Mouse (Mus musculus): ENCODE measurements around the gene Atf3. TPM values are rescaled to one million over a fixed set of nuclear protein-coding genes. Genes with fewer than 3 reads are reported as not detected.

The Atf3 gene
- polyA plus RNA-seq, 1 experiment from 2014 or later = 2.9 TPM

- H3K4me3 ChIP-seq (ENCODE audit: low read depth, low read length) = no peak overlapping the region
- H3K4me1 ChIP-seq (ENCODE audit: control insufficient read depth, insufficient read depth, low read length) = no peaks in the 10 kb centered on the region
- no peak overlapping the region for H3K27ac ChIP-seq (ENCODE audit: low read length)
- H3K27me3 ChIP-seq (ENCODE audit: control insufficient read depth, insufficient read depth, low read length) = 0 out of 2 replicates have a peak, but pooled peaks cover 5% of the 10 kb centered on the region
- 59% methylated on average over 4 of the region's 4 CpGs for WGBS
- no peak overlapping the region for H3K4me2 ChIP-seq (replicated peaks; ENCODE audit: low read depth, low read length)
- no peak overlapping the region for H3K9ac ChIP-seq (replicated peaks; ENCODE audit: low read depth, low read length)
- ATAC-seq (ENCODE audit: insufficient number of reproducible peaks, insufficient read depth, low FRiP score, low read depth) = no peak
- H3K9me3 ChIP-seq (ENCODE audit: control insufficient read depth, low read depth, low read length) = no peaks in the 10 kb centered on the region
- no peaks in the 10 kb centered on the region for H3K36me3 ChIP-seq (ENCODE audit: control insufficient read depth, insufficient read depth, low read length)
Measured at GRCm38 (mm10) chr1:191124288-191124687, 93.6 kb downstream of the Atf3 start.

GRCm38 (mm10) chr1:191123696-191124095 is 94.1 kb downstream of the Atf3 start:
- Histone ChIP-seq H3K27ac (ENCODE audit: low read length) (no peak overlapping the region), H3K9ac (replicated peaks; ENCODE audit: low read depth, low read length) (no peak overlapping the region), H3K9me3 (ENCODE audit: control insufficient read depth, low read depth, low read length) (no peaks in the 10 kb centered on the region), H3K4me3 (ENCODE audit: low read depth, low read length) (no peak overlapping the region), H3K36me3 (ENCODE audit: control insufficient read depth, insufficient read depth, low read length) (no peaks in the 10 kb centered on the region), H3K27me3 (ENCODE audit: control insufficient read depth, insufficient read depth, low read length) (0 out of 2 replicates have a peak, but pooled peaks cover 5% of the 10 kb centered on the region), H3K4me1 (ENCODE audit: control insufficient read depth, insufficient read depth, low read length) (no peaks in the 10 kb centered on the region), H3K4me2 (replicated peaks; ENCODE audit: low read depth, low read length) (no peak overlapping the region)
- 88% methylated on average over 2 of the region's 2 CpGs for WGBS
- no peak for ATAC-seq (ENCODE audit: insufficient number of reproducible peaks, insufficient read depth, low FRiP score, low read depth)

GRCm38 (mm10) chr1:191122744-191123143 is 95.1 kb downstream of the Atf3 start:
- Histone ChIP-seq H3K4me1 (ENCODE audit: control insufficient read depth, insufficient read depth, low read length) (no peaks in the 10 kb centered on the region), H3K9me3 (ENCODE audit: control insufficient read depth, low read depth, low read length) (no peaks in the 10 kb centered on the region), H3K27ac (ENCODE audit: low read length) (no peak overlapping the region), H3K4me3 (ENCODE audit: low read depth, low read length) (no peak overlapping the region), H3K27me3 (ENCODE audit: control insufficient read depth, insufficient read depth, low read length) (0 out of 2 replicates have a peak, but pooled peaks cover 5% of the 10 kb centered on the region), H3K36me3 (ENCODE audit: control insufficient read depth, insufficient read depth, low read length) (no peaks in the 10 kb centered on the region), H3K4me2 (replicated peaks; ENCODE audit: low read depth, low read length) (no peak overlapping the region), H3K9ac (replicated peaks; ENCODE audit: low read depth, low read length) (no peak overlapping the region)
- 61% methylated on average over 3 of the region's 3 CpGs for WGBS
- no peak for ATAC-seq (ENCODE audit: insufficient number of reproducible peaks, insufficient read depth, low FRiP score, low read depth)

Other genes with a start within 250 kb of the Atf3 start
- 33.5 and 35.3 TPM in 2 replicates for gene Vash2, start 238.7 kb downstream of the Atf3 start, polyA plus RNA-seq (2014; fragmentation: Nextera tagmentation; extraction: Ambion mirVana)
- gene Flvcr1, start 191.9 kb downstream of the Atf3 start, polyA plus RNA-seq (2014; fragmentation: Nextera tagmentation; extraction: Ambion mirVana) = 5.8 and 6.6 TPM in 2 replicates
- gene Spata45, start 181.4 kb downstream of the Atf3 start, polyA plus RNA-seq (2014; fragmentation: Nextera tagmentation; extraction: Ambion mirVana) = not detected in 2 replicates
- gene Tatdn3, start 155.1 kb downstream of the Atf3 start, polyA plus RNA-seq (2014; fragmentation: Nextera tagmentation; extraction: Ambion mirVana) = 14.8 and 20.4 TPM in 2 replicates
- gene Nsl1, start 155.0 kb downstream of the Atf3 start, polyA plus RNA-seq (2014; fragmentation: Nextera tagmentation; extraction: Ambion mirVana) = 17.5 and 22.0 TPM in 2 replicates
- gene Batf3, start 120.2 kb downstream of the Atf3 start, polyA plus RNA-seq (2014; fragmentation: Nextera tagmentation; extraction: Ambion mirVana) = 13.4 and 13.6 TPM in 2 replicates
- gene Fam71a, start 53.2 kb downstream of the Atf3 start, polyA plus RNA-seq (2014; fragmentation: Nextera tagmentation; extraction: Ambion mirVana) = not detected in 2 replicates
- gene Nenf, start 100.2 kb upstream of the Atf3 start, polyA plus RNA-seq (2014; fragmentation: Nextera tagmentation; extraction: Ambion mirVana) = 140 and 154 TPM in 2 replicates
- 22.0 and 22.1 TPM in 2 replicates for gene Tmem206, start 107.9 kb upstream of the Atf3 start, polyA plus RNA-seq (2014; fragmentation: Nextera tagmentation; extraction: Ambion mirVana)
- 22.5 and 24.9 TPM in 2 replicates for gene Ppp2r5a, start 185.2 kb upstream of the Atf3 start, polyA plus RNA-seq (2014; fragmentation: Nextera tagmentation; extraction: Ambion mirVana)

Measured in stomach, embryonic 14.5 days (tissue).